Mouse (Mus musculus) lung, postnatal 10 days (tissue): ENCODE data around the gene Gon7.

ENCODE experiments used
- DNase-seq: peaks from one replicate; pipeline ENCODE4 v3.0.0; 2021

Gon7 gene

GRCm38 (mm10) chr12:102705216-102705871, 52.3 kb downstream of the Gon7 start:
- DNase-seq, result peak; percentile 92

- DNase-seq, result peak; percentile 47
These were observed 53.0 kb downstream of the Gon7 start, which contains the start of gene Itpk1 for GRCm38 (mm10) chr12:102704457-102705198. Gene Itpk1, minus strand, starts transcription at chr12:102704930.

DNA sequence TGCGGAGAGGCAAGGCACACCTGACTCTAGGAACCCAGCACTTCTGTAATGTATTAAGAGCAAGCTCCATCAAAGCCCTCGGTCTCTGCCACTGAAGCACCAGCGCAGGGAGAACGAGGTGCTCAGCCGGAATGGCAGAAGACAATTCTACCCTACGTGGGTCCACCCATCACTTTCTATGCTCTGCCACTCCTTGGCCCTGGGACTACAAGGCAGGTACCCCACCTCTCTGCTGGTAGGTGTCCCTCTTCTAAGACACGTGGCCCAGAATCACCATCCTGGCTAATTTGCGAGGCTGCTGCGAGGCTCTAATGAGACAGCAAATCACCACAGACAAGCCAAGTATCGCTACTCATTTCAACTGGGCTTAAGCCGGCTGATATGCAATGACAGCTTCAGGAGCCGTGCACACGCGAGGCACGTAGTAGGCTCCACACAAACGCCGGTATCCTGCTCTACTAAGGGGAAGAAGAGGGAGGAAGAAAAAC, 53.6 kb downstream of the Gon7 start:
- no peak for DNase-seq

DNA sequence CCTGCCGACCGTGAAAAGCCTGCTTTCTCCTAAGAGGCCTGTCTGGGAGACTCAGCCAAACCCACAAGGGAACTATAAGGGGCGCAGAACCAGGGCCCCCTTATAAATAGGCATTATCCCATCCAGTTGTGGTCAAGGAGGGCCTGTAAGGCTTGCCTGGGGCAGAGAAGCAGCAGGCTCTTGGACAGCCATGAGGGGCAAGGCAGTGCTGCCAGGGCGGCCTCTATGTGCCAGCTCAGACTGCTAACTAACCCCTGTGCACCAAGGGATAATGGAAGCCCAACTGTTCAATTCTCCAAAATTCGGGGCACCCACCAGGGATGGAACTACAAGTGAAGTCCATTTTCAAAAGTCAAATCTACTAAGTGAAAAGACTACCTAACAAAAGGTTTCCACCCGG, 54.2 kb downstream of the Gon7 start:
- no peak for DNase-seq
